Mouse (Mus musculus) liver, embryonic 16.5 days (tissue): ENCODE measurements around the gene Clcn5. TPM values are rescaled to one million over a fixed set of nuclear protein-coding genes. Genes with fewer than 3 reads are reported as not detected.

Experiments
- ATAC-seq: fragments of 200-750 bp; cut with Nextera tagmentation; 2 replicates; pipeline ENCODE4 v1.8.0; 2017; ENCODE audit warnings: low read depth, mild to moderate bottlenecking, moderate number of reproducible peaks, moderate library complexity
- H3K27ac ChIP-seq: fragments of 300-500 bp; sonication (generic); 2 replicates; pipeline ENCODE4 v1.5.1; 2014; ENCODE audit warnings: mild to moderate bottlenecking, low read length
- H3K27me3 ChIP-seq: fragments of 300-500 bp; sonication (generic); 2 replicates; pipeline ENCODE4 v1.6.1; 2014; ENCODE audit warnings: low read depth, low read length, mixed read lengths; ENCODE audit not compliant: control insufficient read depth, insufficient read depth
- H3K36me3 ChIP-seq: fragments of 300-500 bp; sonication (generic); 2 replicates; pipeline ENCODE4 v1.6.1; 2014; ENCODE audit warnings: mild to moderate bottlenecking; ENCODE audit not compliant: control insufficient read depth, insufficient read depth
- H3K4me1 ChIP-seq: fragments of 300-500 bp; sonication (generic); 2 replicates; pipeline ENCODE4 v1.6.1; 2014; ENCODE audit warnings: low read depth, low read length, mixed read lengths; ENCODE audit not compliant: control insufficient read depth
- H3K4me2 ChIP-seq: fragments of 300-500 bp; sonication (generic); 2 replicates; pipeline ENCODE4 v1.6.1; 2014; ENCODE audit warnings: low read depth, low read length, mixed read lengths
- H3K4me3 ChIP-seq: fragments of 300-500 bp; sonication (generic); 2 replicates; pipeline ENCODE4 v1.5.1; 2014; ENCODE audit warnings: low read depth, mild to moderate bottlenecking, low read length
- H3K9ac ChIP-seq: fragments of 300-500 bp; sonication (generic); 2 replicates; pipeline ENCODE4 v1.6.1; 2014; ENCODE audit warnings: low read depth, low read length
- H3K9me3 ChIP-seq: fragments of 300-500 bp; sonication (generic); replicated peaks from 2 replicates; pipeline ENCODE4 v1.6.1; 2016; ENCODE audit warnings: low read length; ENCODE audit not compliant: control insufficient read depth
- WGBS: fragments of 180-500 bp; shearing (Covaris S2); extraction: QIAGEN DNeasy Blood & Tissue Kit; methylation state at CpG from one replicate; pipeline ENCODE4 v1.1.7; 2014; ENCODE audit not compliant: insufficient replicate concordance; 5-methylcytosine and 5-hydroxymethylcytosine counted together
- polyA plus RNA-seq: library from polyadenylated mRNA; unstranded; fragments of >200 nt; fragmentation: Nextera tagmentation; extraction: Ambion mirVana; gene quantifications from 2 replicates; pipeline ENCODE4 v1.2.1, GENCODE M21; 2015

Clcn5 gene
- 3.3 and 3.4 TPM in 2 replicates for polyA plus RNA-seq

DNA sequence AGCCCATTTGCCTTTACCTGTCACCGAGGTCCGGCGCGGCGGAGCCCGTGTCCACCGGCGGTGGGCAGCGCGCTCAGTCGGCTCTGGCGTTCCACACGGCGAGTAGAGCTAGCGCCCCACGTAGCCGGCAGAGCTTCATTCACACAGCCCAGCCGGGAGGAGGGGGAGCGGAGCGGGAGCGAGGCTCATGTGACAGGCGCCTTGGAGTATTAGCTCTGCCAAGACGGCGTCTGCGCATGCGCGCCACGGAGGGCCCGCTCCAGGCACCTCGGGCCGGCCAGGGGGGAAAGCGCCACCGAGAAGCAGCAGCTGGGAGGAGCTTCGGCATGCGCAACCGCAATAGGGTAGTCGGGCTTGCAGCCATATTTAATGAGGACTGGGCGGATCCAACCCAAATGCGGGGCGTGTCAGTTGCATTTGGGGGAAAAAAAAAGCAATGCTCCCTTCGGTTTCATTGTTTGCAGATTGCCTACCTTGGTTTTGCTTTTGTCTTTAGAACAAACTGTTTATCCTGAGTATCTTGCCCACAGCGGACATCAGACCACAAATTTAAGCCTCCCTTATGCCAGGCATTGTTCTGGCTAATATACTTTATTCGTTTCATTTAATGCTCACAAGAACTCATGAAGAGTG, at the start of gene Clcn5:
Gene Clcn5 (minus strand): TSS at position 270 of the 633 bp plus-strand sequence.
- Histone ChIP-seq H3K9me3 (no peaks in the 10 kb centered on the region), H3K4me2 (peak within 1 kb of the TSS; percentile 76), H3K9ac (peak within 1 kb of the TSS; percentile 72), H3K27me3 (no peaks in the 10 kb centered on the region), H3K4me3 (peak within 1 kb of the TSS; percentile 71), H3K4me1 (no peaks in the 10 kb centered on the region), H3K27ac (peak within 1 kb of the TSS; percentile 77), H3K36me3 (no peaks in the 10 kb centered on the region)
- WGBS = 17% methylated on average over 43 of the region's 43 CpGs
- ATAC-seq = peak; percentile 97

DNA sequence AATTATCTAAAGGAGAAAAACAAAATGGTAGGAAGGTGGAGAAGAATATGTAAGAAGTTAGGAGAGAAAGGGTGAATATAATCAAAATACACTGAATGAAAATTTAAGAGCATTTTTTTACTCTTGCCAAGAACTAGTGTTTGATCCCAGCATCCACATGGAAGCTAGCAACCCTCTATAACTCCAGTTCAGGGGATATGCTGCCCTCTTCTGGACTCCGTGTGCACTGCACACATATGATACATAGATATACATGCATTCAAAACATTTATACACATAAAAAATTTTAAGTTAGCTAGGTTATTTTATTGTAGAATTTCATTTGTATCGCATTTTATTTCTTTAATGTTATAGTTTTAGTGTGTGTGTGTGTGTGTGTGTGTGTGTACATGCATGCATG, 6.3 kb upstream of the Clcn5 start:
- Histone ChIP-seq H3K4me2 (no peak overlapping the region), H3K36me3 (no peaks in the 10 kb centered on the region), H3K27me3 (no peaks in the 10 kb centered on the region), H3K9ac (no peak overlapping the region), H3K4me3 (no peak overlapping the region), H3K27ac (no peak overlapping the region), H3K9me3 (no peaks in the 10 kb centered on the region), H3K4me1 (no peaks in the 10 kb centered on the region)
- no peak for ATAC-seq
- WGBS = 29% methylated on average over 2 of the region's 2 CpGs

DNA sequence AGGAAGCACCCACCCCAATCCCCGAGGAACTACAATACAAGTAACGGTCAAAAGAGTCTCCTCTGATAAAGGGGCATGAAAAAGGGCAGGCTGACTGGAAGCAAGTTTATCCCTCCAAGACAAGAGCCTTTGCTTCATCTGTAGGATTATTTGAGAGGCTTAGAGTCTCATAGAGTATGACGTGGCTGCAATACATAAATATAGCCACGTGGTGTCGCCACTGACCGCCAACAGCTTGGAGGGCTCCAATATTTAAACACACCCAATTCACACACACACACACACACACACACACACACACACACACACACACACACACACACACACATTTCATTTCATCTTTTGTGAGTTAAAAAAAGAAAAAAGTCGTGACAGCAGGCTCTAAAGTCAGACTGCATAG, 3.1 kb upstream of the Clcn5 start:
- 12% methylated on average over 7 of the region's 7 CpGs for WGBS
- Histone ChIP-seq H3K36me3 (no peaks in the 10 kb centered on the region), H3K4me3 (no peak overlapping the region), H3K27ac (no peak overlapping the region), H3K9ac (no peak overlapping the region), H3K9me3 (no peaks in the 10 kb centered on the region), H3K4me2 (no peak overlapping the region), H3K4me1 (no peaks in the 10 kb centered on the region), H3K27me3 (no peaks in the 10 kb centered on the region)
- ATAC-seq = no peak

DNA sequence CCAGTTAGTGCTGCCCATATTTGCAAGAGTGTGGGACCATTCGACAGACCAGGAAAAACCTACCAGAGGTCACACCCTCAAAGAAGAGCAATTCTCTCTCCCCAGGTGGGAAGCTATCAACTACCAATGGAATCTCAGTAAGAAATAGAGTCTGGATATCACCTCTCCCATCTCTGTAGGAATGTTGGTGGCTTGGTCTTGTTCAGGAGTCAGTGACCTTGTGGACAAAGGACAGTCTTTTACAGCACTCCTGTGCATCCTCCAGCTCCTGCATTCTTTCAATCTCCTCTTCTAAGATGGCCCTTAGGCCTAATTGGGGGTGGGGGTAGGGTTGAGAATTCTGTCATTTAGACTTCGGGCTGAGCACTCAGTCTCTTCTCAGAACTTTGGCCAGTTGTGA, 1.4 kb upstream of the Clcn5 start:
- 51% methylated on average over 2 of the region's 2 CpGs for WGBS
- no peak for ATAC-seq
- Histone ChIP-seq H3K36me3 (no peaks in the 10 kb centered on the region), H3K4me2 (no peak overlapping the region), H3K27me3 (no peaks in the 10 kb centered on the region), H3K27ac (no peak overlapping the region), H3K9ac (no peak overlapping the region), H3K4me3 (no peak overlapping the region), H3K4me1 (no peaks in the 10 kb centered on the region), H3K9me3 (no peaks in the 10 kb centered on the region)

DNA sequence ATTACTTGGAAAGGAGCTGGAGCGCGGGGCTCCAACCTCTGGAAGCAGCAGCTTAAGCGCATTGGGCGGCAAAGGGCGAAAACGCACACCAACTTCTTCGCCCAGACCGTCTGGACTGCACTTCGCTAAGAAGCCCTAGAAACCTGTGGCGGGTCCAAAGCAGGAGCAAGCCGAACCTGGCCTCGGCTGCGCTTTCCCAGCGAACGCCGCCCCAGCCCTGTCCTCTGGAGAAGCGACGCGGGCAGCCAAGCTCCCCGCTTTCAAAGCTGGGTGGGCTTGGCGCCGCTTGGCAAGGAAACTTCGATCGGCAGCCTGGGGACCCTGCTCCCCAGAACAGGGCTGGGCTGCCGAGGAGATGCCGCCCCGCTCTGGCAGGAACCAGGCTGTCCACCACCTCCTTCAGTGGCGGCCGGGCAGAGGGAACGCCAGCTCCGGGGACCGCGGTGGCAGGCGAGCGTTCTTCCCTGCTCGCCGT, 570 bp downstream of the Clcn5 start:
- WGBS = 10% methylated on average over 37 of the region's 37 CpGs
- peak overlapping the region; percentile 71 for H3K4me3 ChIP-seq
- H3K9me3 ChIP-seq = no peaks in the 10 kb centered on the region
- H3K36me3 ChIP-seq = no peaks in the 10 kb centered on the region
- no peaks in the 10 kb centered on the region for H3K27me3 ChIP-seq
- peak; percentile 61 for ATAC-seq
- H3K27ac ChIP-seq = peak overlapping the region; percentile 77
- H3K4me1 ChIP-seq = no peaks in the 10 kb centered on the region
- peak overlapping the region; percentile 72 for H3K9ac ChIP-seq
- peak overlapping the region; percentile 76 for H3K4me2 ChIP-seq

DNA sequence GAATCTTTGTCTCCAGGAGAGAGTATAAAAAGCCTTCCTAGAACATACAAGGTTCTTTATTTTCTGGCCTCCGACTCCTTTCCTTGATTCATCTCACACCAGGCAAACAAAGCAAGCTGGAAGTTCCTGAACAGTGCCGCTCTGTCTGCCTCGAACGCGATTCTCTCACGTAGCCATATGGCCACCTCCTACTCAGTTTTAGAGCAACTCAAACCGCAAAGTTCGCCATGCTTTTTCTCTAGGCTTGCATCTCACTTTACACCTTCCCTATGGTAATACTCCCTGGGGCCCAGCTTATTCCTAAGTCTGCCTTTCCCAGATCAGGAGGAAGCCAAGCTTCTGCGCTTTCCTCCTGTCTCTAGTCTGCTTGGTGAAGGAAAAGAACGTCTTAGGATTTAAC, 4.0 kb downstream of the Clcn5 start:
- no peak overlapping the region for H3K9ac ChIP-seq
- no peak overlapping the region for H3K4me2 ChIP-seq
- no peaks in the 10 kb centered on the region for H3K36me3 ChIP-seq
- no peak for ATAC-seq
- H3K27me3 ChIP-seq = no peaks in the 10 kb centered on the region
- H3K9me3 ChIP-seq = no peaks in the 10 kb centered on the region
- no peak overlapping the region for H3K4me3 ChIP-seq
- no peaks in the 10 kb centered on the region for H3K4me1 ChIP-seq
- 47% methylated on average over 10 of the region's 10 CpGs for WGBS
- H3K27ac ChIP-seq = no peak overlapping the region

DNA sequence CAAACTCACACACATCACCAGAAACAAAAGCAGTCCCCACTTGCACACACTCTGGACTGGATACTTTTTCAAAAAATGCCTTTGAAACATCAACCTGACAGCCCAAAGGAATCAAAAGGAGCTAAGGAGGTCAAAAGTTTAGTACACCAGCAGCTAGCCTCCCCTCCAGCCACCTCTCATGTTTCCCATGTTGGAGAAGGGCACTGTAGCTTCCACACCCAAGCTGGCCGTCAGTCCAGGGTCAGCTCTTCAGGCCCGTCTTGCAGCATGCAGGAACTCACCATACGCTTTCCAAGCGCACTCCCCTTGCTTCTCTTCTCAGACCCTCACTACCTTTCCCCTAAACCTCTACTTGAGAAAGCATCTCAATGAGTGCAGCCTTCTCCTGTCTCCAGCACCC, 4.5 kb downstream of the Clcn5 start:
- Histone ChIP-seq H3K9me3 (no peaks in the 10 kb centered on the region), H3K4me2 (no peak overlapping the region), H3K4me3 (no peak overlapping the region), H3K4me1 (no peaks in the 10 kb centered on the region), H3K36me3 (no peaks in the 10 kb centered on the region), H3K27ac (no peak overlapping the region), H3K27me3 (no peaks in the 10 kb centered on the region), H3K9ac (no peak overlapping the region)
- 67% methylated on average over 4 of the region's 4 CpGs for WGBS
- no peak for ATAC-seq

DNA sequence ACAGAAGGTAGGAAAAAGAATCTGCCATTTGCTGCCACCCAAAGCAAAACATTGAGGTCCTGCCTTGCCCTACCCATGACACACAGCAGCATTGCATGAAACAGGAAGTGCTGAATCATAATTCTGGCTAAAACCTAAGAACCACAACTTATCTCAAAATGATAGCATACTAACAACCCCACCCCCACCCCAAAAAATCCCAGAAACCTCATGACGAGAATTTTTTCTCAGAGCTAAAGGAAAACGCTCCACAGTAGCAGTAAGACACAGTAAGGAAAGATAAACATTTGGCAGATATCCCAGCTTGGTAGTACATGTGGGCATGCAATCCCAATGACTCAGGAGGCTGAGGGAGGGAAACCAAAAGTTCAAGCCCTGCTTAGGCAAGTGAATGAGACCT, 10.9 kb downstream of the Clcn5 start:
- 29% methylated on average over 2 of the region's 2 CpGs for WGBS

DNA sequence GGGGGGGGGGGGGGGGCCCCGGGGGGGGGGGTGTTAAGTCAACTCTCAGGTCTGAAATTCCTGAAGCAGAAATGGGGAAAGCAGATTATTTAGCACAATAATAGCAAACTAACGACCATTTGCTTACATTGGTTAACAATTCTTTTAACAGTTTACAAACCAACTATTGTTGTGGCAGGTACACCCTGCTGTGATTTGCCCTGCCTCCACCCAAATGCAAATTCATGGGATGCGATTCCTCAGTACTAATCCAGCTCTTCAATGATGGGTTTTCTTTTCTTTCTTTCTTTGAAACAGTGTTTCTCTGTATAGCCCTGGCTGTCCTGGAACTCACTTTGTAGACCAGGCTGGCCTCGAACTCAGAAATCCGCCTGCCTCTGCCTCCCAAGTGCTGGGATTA, 12.3 kb downstream of the Clcn5 start:
- Histone ChIP-seq H3K9ac (no peak overlapping the region), H3K9me3 (no peaks in the 10 kb centered on the region), H3K27me3 (no peaks in the 10 kb centered on the region), H3K4me3 (no peak overlapping the region), H3K27ac (no peak overlapping the region), H3K4me1 (no peaks in the 10 kb centered on the region), H3K36me3 (no peaks in the 10 kb centered on the region), H3K4me2 (no peak overlapping the region)
- 64% methylated on average over 4 of the region's 5 CpGs for WGBS
- ATAC-seq = no peak

More for the DNA sequence above, 10.9 kb downstream of the Clcn5 start:
- no peaks in the 10 kb centered on the region for H3K4me1 ChIP-seq
- H3K9me3 ChIP-seq = no peaks in the 10 kb centered on the region
- H3K4me2 ChIP-seq = no peak overlapping the region
- no peak for ATAC-seq
- H3K4me3 ChIP-seq = no peak overlapping the region
- H3K36me3 ChIP-seq = no peaks in the 10 kb centered on the region
- no peaks in the 10 kb centered on the region for H3K27me3 ChIP-seq
- H3K27ac ChIP-seq = no peak overlapping the region
- no peak overlapping the region for H3K9ac ChIP-seq
